Mouse (Mus musculus) gastrocnemius, adult 8-10 months (tissue): ENCODE measurements around the gene Dnajc11. TPM values are rescaled to one million over a fixed set of nuclear protein-coding genes. Genes with fewer than 3 reads are reported as not detected.

Experiments
- DNase-seq, 2 experiments: peaks; one replicate each; pipeline ENCODE4 v3.0.0; 2022; ENCODE audit warnings: low spot score in 2 of 2
- total RNA-seq, 4 experiments: library from RNA; stranded (reverse); gene quantifications; 2 replicates each; pipeline ENCODE4 v1.2.4; 2022

Gene Dnajc11
- total RNA-seq, 4 experiments from 2014 or later: 38.7 to 58.6 (median 46.5) TPM

GRCm38 (mm10) chr4:151985886-151986285, 52.4 kb downstream of the Dnajc11 start:
- DNase-seq: no peak

DNA sequence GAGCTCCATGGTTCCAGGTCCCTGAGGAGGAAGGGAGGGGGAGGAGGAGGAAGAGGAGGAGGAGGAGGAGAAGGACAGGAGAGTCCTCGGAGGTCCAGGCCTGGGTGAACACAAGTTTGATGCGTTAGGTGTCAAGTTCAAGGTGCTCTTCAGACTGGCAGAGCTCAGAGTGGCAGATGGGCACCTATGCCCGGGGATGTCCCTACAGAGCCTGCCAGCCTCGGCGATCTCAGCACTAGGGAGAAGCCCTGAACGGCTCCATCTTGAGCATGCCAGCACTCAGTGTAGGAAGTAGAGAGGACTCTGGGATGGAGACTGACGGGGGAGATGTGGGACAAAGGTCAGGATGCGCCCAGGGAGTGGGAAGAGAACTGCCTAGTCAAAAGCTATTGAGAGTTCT, 53.2 kb downstream of the Dnajc11 start:
- no peak for DNase-seq

DNA sequence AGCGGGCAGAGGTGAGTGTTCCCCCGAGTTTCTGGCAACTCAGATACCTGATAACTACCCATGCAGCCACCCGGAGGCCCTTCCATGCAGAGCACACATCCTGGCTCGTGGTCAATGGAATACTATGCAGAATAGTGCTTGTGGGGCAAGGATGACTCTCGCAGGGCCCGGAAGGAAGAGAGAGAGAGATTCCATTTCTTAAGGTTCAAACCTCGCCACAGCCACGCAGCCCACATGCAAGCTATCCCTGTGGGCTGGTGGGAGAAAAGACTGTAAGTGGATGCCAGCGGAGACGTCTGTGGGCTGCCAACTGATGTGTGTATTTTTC, 54.5 kb downstream of the Dnajc11 start:
- no peak for DNase-seq

DNA sequence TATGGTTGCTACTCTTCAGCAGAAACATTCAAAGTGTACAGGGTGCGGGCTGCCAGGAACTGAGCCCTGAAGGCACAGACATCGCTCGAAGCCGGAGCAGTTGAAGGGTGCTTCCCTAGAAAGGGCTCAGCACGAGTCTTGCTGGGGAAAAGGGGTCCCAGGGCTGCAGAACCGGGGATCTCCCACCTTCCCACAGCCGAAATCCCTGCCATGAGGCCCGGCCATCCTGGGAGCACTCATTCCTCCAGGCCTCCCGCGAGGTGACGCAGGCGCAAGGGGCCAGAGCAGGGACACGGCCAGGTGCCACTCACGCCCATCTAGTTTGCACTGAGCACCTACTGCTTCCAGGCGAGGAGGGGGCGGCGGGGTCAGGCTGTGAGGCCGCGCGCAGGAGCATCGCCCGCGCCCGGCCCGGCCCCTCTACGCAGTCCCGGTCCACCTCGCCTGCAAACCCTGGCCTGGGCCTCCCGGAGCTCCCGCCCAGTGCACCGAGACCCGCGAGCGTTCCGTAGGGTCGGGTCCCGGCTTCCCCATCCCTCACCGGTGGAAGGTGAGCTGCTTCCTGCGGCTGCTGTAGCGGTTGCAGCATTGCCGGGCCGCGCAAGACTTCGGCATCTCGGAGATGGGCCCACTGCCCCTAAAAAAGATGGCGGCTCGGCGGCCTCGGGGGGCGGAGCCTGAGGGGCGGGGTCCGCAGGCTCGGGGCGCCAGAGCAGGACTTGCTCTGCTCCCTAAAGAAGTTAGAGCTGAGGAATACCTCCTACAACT, 55.0 kb downstream of the Dnajc11 start, which contains the start of gene Thap3:
Thap3 (minus strand) TSS at position 656 of the 768 bp plus-strand sequence.
- DNase-seq: peak; percentile 63 to 70

DNA sequence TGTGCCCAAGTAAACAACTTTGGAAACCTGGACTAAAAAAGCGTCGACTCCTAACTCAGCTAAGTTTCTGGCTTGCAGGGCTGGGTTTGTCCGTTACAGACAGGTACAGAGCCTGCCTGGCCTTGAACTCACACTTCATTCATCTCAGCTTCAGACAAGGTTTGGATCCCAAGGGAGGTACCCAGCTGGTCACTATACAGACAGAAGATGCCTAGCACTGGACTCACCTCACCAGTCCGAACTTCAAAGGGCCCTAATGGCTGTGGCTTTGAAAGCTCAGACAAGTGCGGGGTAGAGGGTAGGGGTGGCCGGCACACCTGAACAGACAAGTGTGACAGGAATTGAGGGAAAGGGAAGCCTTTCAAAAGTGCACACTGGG, 55.6 kb downstream of the Dnajc11 start:
- DNase-seq: no peak

DNA sequence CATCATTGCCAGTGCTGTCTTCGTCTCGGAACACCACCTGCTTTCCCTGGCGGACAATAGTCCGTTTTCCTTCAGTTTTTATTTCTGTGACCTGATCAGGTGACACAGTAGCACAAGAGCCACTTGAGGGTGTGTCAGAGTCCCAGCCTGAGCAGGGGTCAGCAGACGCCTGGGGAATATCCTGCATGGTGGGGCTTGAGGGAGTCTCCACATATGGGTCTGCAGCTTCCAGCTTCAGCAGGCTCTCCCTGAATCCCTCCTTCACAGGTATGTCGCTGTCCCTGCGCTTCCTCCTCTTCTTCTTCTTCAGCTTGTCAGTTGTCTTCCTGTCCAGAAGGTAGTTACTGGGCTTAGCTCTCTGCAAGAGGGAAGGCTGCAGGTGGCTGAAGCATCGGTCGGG, 58.6 kb downstream of the Dnajc11 start:
- no peak for DNase-seq

DNA sequence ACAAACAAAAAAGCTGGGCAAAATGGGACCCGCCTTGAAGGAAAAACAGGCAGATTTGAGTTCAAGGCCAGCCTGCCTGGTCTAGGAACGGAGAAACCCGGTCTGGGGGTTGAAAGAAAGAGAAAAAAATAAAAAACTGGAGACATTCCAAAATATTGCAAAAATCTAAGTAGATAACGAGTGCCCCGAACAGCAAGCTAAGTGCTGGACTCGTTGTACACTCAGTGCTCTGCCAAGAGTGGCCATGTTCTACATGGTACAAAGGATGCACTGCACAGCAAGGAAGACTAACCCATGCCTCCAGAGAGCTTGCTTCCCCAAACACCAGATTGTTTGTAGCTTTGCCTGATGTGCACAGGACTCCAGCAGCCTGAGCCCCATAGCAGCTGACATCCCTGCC, 59.5 kb downstream of the Dnajc11 start:
- DNase-seq: no peak

- DNase-seq: no peak
Observed at GRCm38 (mm10) chr4:151994228-151995171, 61.0 kb downstream of the Dnajc11 start.

DNA sequence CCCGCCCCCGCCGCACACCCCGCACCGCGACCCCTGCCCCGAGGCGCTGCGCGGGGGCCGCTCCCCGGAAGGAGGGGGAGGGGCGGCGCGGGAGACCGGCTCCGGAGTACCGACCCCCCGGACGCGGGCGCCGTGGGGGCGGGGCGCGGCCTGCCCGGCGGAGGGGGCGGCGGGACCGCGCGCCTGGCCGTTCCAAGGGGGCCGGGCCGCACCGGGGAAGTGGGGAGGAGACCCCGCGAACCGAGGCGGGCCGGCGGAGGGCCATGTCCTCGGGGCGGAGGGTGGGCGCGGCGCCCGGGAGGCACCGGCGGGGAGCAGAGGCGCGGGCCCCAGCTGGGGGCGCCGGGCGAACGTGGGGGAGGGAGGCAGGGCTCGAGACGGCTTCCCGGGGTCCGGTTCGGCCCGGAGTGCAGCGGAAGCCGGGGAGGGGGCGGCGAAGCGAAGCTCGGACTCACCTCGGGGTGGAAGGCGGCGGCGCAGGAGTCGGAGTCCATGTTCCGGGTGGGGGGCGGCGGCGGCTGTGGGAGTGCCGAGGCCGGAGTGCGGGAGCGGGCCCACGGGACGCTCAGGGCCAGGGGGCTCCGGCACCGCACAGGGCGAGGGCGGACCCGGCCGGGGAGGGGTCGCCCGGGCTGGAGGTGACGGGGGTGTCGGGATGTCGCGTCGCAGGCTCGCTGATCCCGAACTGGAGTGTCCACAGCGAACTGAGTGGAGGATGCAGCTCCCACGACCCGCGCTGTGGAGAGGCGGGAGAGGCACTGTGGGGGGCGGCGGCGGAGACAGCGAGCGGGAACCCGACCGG, 62.1 kb downstream of the Dnajc11 start:
- no peak for DNase-seq

GRCm38 (mm10) chr4:151996173-151996950, 62.9 kb downstream of the Dnajc11 start, which contains the start of gene Phf13:
TSS of gene Phf13 (minus strand) at chr4:151996258.
- peak; percentile 98 to 99 for DNase-seq

- no peak for DNase-seq
Observed at GRCm38 (mm10) chr4:151996951-151997222, 63.4 kb downstream of the Dnajc11 start.

DNA sequence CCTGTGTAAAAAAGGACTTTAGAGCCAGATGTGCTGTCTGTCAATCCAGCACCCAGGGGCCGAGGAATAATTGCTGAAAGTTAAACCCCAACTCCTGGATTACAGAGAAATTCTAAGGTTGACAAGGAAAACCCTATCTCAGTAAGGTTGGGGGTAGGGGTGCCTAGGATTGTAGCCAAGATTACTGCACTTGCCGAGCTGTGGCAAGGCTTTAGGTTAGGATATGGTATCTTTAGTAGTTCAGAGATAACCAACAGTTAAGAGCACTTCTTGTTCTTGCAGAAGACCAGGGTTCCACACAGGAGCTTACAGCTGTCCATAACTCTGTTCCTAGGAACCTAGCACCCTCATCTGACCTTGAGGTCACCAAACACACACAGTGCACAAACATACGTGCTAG, 64.2 kb downstream of the Dnajc11 start:
- no peak for DNase-seq

DNA sequence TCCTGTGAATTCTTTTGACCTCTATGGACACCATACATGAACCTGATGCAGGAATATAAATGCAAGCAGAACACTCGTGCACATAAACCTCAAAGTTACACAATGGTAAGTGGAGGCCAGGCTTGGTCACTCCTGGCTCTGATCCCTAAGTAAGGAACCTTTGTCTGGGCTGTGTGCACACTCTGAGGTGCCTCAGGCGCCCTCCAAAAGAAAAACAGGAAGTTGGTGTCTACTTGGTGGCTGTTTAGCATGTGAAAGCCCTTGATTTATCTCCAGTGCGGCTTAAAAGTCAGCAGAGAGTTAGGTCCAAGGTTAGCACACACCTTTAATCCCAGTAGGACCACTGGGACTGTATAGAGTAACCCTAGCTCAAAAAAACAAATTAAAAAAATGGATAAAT, 66.0 kb downstream of the Dnajc11 start:
- DNase-seq: no peak

GRCm38 (mm10) chr4:152000906-152001305, 67.4 kb downstream of the Dnajc11 start:
- no peak for DNase-seq

DNA sequence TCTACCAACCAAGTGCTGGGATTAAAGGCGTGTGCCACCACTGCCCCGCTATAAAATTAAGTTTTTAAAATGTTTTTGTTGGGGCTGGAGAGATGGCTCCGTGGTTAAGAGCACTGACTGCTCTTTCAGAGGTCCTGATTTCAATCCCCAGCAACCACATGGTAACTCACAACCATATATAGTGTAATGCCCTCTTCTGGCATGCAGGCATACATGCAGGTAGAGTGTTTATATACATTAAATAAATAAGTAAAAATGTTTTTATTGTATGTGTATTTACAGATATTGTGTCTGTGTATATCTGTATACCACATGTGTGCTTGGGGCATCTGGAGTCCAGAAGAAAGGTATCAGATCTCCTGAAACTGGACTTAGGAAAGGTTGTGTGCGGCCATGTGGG, 67.8 kb downstream of the Dnajc11 start:
- no peak for DNase-seq

- DNase-seq: no peak
Observed at GRCm38 (mm10) chr4:152002063-152002462, 68.6 kb downstream of the Dnajc11 start.

DNA sequence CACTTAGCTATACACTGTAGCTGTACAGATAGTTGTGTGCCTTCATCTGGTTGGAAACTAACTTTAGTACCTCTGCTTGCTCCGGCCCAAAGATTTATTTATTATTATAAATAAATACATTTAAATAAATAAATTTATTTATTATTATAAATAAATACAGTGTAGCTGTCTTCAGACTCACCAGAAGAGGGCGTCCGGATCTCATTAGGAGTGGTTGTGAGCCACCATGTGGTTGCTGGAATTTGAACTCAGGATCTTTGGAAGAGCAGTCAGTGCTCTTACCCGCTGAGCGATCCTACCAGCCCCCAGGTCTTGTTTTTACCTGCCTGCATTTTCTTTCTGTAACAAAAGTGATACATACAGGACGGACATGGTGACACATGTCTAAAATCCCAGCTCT, 72.6 kb downstream of the Dnajc11 start:
- no peak for DNase-seq

DNA sequence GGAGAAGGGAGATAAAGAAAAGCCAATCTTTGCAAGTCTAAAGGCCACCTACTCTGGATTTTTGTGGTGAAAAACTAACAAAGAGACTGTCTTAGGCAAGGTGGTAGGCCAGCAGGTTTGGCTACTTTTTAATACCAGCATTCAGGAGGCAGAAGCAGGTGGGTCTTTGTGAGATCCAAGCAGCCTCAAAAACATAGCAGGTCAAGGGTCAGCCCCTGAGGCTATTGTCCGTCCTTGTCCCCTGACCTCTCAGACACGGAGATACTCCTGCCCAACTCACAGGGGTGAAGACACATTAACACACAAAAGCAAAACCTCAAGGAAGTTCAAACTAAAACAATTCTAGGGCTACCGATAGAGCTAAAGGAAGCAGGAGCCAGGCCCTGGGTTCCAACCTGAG, 73.3 kb downstream of the Dnajc11 start:
- DNase-seq: no peak

- no peak for DNase-seq
Observed at GRCm38 (mm10) chr4:152007481-152008147, 74.1 kb downstream of the Dnajc11 start.

- no peak for DNase-seq
Observed at GRCm38 (mm10) chr4:152008148-152008500, 74.6 kb downstream of the Dnajc11 start.

- peak; percentile 95 to 96 for DNase-seq
Observed at GRCm38 (mm10) chr4:152008622-152009075, 75.2 kb downstream of the Dnajc11 start, which contains the start of gene Klhl21. TSS of gene Klhl21 (plus strand) at chr4:152008803.
